Mouse (Mus musculus) limb, embryonic 14.5 days (tissue): ENCODE measurements around the gene Rarb. TPM values are rescaled to one million over a fixed set of nuclear protein-coding genes. Genes with fewer than 3 reads are reported as not detected.

Experiments
- ATAC-seq: fragments of 200-750 bp; cut with Nextera tagmentation; 2 replicates; pipeline ENCODE4 v1.8.0; 2017; ENCODE audit warnings: low read depth, moderate number of reproducible peaks, moderate TSS enrichment; ENCODE audit not compliant: low FRiP score
- DNase-seq: peaks from one replicate; pipeline ENCODE4 v3.0.0-alpha.2; 2015; ENCODE audit warnings: low spot score
- H3K27ac ChIP-seq: fragments of 300-500 bp; sonication (generic); replicated peaks from 2 replicates; pipeline ENCODE4 v1.5.1; 2014; ENCODE audit warnings: low read depth, mild to moderate bottlenecking, low read length, moderate library complexity, mixed read lengths
- H3K27me3 ChIP-seq: fragments of 300-500 bp; sonication (generic); 2 replicates; pipeline ENCODE4 v1.6.1; 2014; ENCODE audit warnings: low read length, mixed read lengths; ENCODE audit not compliant: control insufficient read depth, insufficient read depth
- H3K36me3 ChIP-seq: fragments of 300-500 bp; sonication (generic); 2 replicates; pipeline ENCODE4 v1.6.1; 2014; ENCODE audit warnings: mild to moderate bottlenecking, low read length, moderate library complexity, mixed read lengths; ENCODE audit not compliant: control insufficient read depth, insufficient read depth
- H3K4me1 ChIP-seq: fragments of 300-500 bp; sonication (generic); 2 replicates; pipeline ENCODE4 v1.6.1; 2014; ENCODE audit warnings: antibody characterized with exemption, low read length, mixed read lengths; ENCODE audit not compliant: control insufficient read depth, insufficient read depth
- H3K4me2 ChIP-seq: fragments of 300-500 bp; sonication (generic); replicated peaks from 2 replicates; pipeline ENCODE4 v1.6.1; 2014; ENCODE audit warnings: low read depth, mild to moderate bottlenecking, low read length, moderate library complexity; ENCODE audit not compliant: severe bottlenecking
- H3K4me3 ChIP-seq: fragments of 300-500 bp; sonication (generic); replicated peaks from 2 replicates; pipeline ENCODE4 v1.5.1; 2014; ENCODE audit warnings: low read length
- H3K9ac ChIP-seq: fragments of 300-500 bp; sonication (generic); 2 replicates; pipeline ENCODE4 v1.6.1; 2014; ENCODE audit warnings: mild to moderate bottlenecking, low read depth, low read length, moderate library complexity; ENCODE audit not compliant: severe bottlenecking
- H3K9me3 ChIP-seq: fragments of 300-500 bp; sonication (generic); 2 replicates; pipeline ENCODE4 v1.6.1; 2016; ENCODE audit warnings: low read length; ENCODE audit not compliant: control insufficient read depth
- POLR2A ChIP-seq: fragments of 200-500 bp; IDR thresholded peaks from 2 replicates; pipeline ENCODE4 v1.8.0; 2012; ENCODE audit warnings: inconsistent platforms, mild to moderate bottlenecking, moderate library complexity, borderline replicate concordance; ENCODE audit not compliant: insufficient read depth, insufficient read length; ENCODE audit errors: extremely low read depth
- WGBS: fragments of 180-500 bp; shearing (Covaris S2); extraction: QIAGEN DNeasy Blood & Tissue Kit; methylation state at CpG from one replicate; pipeline ENCODE4 v1.1.7; 2014; 5-methylcytosine and 5-hydroxymethylcytosine counted together
- polyA plus RNA-seq, 2 experiments: library from polyadenylated mRNA; depleted of rRNA in 1 of 2; stranded (reverse) in 1 of 2; unstranded in 1 of 2; fragments of >200 nt; fragmentation: Nextera tagmentation in 1 of 2; extraction: Ambion mirVana in 1 of 2; gene quantifications; 2 replicates each; pipeline versions ENCODE4 v1.2.1 to v1.2.3; 2012 to 2014

Rarb gene
- polyA plus RNA-seq, 2 experiments, result 14.6 to 17.4 TPM

DNA sequence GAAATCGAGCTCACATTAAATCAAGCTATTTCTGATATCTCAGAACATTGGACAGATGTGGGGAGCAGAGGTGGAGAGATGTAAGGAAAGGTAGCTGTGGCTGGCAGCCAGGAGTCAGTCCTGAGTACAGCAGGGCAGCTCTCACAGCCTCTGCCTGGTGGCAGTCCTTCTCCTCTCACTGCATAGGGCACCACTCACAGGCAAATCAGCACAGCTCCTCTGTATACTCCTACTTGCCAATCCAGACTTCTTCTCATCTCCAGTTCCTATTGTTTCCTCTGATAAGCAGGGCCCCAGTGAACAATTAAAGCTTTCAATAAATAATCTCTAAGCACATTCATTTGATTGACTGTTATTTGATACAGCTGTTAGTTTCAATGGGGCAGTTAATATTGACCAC, 252.0 kb downstream of the Rarb start:
- ATAC-seq (no peak), DNase-seq (no peak)
- H3K9me3 ChIP-seq, result no peaks in the 10 kb centered on the region
- no peak overlapping the region for H3K27ac ChIP-seq
- no peak overlapping the region for H3K4me3 ChIP-seq
- H3K27me3 ChIP-seq, result no peaks in the 10 kb centered on the region
- 62% methylated on average over 1 of the region's 1 CpGs for WGBS
- no peak overlapping the region for H3K4me2 ChIP-seq
- no peak for TF ChIP-seq POLR2A
- H3K4me1 ChIP-seq, result peaks cover 16% of the 10 kb centered on the region
- H3K36me3 ChIP-seq, result no peaks in the 10 kb centered on the region
- no peak overlapping the region for H3K9ac ChIP-seq

DNA sequence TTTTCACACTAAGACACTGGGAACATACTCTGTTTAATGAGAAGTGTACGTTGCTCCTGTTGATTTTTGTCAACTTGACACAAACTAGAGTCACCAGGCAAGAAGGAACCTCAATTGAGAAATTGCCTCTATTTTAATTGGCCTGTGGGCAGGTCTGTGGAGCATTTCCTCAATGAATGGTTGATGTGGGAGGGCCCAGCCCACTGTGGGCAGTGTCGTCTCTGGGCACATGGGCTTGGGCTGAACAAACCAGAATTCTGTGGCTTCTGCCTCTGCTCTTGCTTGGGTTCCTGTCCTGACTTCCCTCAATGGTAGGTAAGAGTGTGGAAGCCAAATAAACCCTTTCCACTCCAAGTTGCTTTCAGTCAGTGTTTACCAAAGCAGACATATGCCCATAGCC, 255.0 kb downstream of the Rarb start:
- Histone ChIP-seq H3K9me3 (no peaks in the 10 kb centered on the region), H3K4me2 (no peak overlapping the region), H3K27ac (no peak overlapping the region), H3K27me3 (no peaks in the 10 kb centered on the region), H3K36me3 (no peaks in the 10 kb centered on the region), H3K9ac (no peak overlapping the region), H3K4me1 (peaks cover 21% of the 10 kb centered on the region), H3K4me3 (no peak overlapping the region)
- no peak for TF ChIP-seq POLR2A
- DNase-seq, result no peak
- 71% methylated on average over 2 of the region's 2 CpGs for WGBS
- no peak for ATAC-seq

DNA sequence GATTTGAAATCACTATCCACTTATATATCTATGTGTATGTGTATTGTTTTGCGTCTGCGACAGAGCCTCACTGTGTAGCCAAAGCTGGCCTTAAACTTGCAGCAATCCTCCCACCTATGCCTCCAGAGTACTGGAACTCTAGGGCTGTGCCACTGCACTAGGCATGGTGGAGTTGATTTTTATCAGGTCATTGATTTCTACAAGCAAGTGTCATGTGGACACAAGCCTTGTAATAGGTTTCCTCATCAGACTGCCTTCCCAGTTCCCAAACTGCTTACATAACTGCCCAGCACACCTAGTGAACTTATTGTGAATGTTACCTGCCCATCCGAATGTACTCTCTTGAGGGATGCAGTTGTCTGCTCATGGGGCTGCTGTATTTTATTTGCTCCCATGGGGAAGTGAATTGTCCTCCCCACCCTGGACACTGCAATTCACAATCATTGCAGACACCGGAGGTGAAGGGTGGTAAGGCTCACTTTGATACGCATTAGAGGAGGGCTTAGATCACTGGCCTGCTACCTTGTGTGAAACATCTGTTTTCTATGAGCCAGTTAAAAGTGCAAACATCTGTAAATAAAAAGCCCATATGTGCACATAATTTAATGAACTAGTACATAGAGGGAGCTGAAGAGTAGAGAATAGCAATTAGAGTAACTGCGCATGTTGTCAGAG, 257.3 kb downstream of the Rarb start:
- Histone ChIP-seq H3K4me3 (no peak overlapping the region), H3K36me3 (no peaks in the 10 kb centered on the region), H3K4me2 (no peak overlapping the region), H3K27ac (no peak overlapping the region), H3K9ac (no peak overlapping the region), H3K4me1 (peaks cover 24% of the 10 kb centered on the region), H3K27me3 (no peaks in the 10 kb centered on the region), H3K9me3 (no peaks in the 10 kb centered on the region)
- peak; percentile 31; the same call in 1 of the 2 replicates for ATAC-seq
- DNase-seq, result peak; percentile 4
- TF ChIP-seq POLR2A, result no peak
- 45% methylated on average over 6 of the region's 6 CpGs for WGBS

DNA sequence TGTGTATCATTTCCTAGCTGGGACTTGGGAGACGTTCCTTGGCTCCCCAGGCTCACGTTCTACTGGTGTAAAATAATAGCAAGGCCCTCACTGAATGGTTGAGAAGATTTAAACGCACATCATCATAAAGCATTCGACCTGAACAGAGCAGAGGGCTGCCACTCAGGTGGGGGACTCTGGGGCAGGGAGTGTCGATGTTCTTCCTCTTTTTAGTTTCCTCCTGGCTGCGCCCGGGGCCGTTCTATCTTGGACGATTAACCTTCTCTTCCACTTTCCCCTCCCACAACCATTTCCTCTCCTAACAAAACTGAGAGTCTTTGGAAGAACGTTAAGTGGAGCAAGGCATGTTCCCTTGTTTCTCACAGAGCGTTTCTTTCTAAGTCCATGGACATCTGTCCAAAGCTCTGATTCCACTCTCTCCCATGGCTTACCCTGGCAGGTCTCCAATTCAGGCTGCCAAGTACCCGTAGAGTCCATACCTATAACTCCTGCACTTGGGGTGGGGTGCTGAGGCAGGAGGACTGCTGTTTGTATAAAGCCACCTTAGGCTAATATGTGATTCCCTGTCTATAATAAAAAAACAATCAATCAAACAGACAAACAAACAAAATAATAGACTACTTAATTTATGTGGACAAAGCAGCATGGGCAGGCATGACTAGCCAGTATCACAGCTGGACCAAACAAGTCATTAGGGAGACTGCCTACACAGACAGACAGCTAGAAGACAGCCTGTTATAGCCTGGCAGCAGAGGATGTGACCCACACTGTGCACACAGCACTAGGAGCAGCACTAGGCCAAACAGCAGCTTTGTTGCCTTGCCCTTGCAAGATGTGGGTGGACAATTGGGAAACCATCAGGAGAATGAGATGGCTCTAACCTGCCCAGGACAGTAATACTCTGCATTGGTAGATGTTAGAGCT, 259.4 kb downstream of the Rarb start:
- Histone ChIP-seq H3K36me3 (no peaks in the 10 kb centered on the region), H3K9me3 (no peaks in the 10 kb centered on the region), H3K27ac (no peak overlapping the region), H3K27me3 (no peaks in the 10 kb centered on the region), H3K4me1 (peaks cover 37% of the 10 kb centered on the region), H3K4me2 (no peak overlapping the region), H3K9ac (no peak overlapping the region), H3K4me3 (no peak overlapping the region)
- WGBS, result 46% methylated on average over 12 of the region's 12 CpGs
- DNase-seq (no peak), ATAC-seq (no peak)
- TF ChIP-seq POLR2A, result no peak

DNA sequence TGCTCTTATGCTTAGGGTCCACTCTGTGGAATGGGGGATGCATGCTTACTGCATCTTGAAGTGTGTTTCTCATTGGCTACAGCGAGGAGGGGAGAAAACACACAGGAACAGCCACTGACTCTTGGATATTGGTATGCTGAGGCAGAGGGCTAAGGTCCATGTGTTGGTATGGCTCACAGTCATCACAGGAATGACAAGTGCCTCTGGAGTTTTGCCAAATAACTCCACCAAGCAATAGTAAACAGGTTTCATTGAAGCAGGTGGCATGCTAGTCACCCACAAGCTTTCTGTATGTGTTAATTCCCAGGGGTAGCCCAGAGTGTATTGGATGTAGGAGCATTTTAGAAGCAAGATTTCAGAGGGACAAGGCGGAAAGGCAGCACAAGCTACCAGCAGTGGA, 260.9 kb downstream of the Rarb start:
- 88% methylated on average over 2 of the region's 2 CpGs for WGBS
- TF ChIP-seq POLR2A, result no peak
- peaks cover 47% of the 10 kb centered on the region for H3K4me1 ChIP-seq

More for the DNA sequence above, 260.9 kb downstream of the Rarb start:
- DNase-seq (no peak), ATAC-seq (no peak)
- Histone ChIP-seq H3K9me3 (no peaks in the 10 kb centered on the region), H3K4me2 (no peak overlapping the region), H3K36me3 (no peaks in the 10 kb centered on the region), H3K27me3 (no peaks in the 10 kb centered on the region), H3K4me3 (no peak overlapping the region), H3K27ac (no peak overlapping the region), H3K9ac (no peak overlapping the region)
